Mouse (Mus musculus) kidney, adult 2 months (tissue): ENCODE data around the gene Tas2r139.

Experiments
- CTCF ChIP-seq: fragments of 200-500 bp; conservative IDR thresholded peaks from 2 replicates; pipeline ENCODE4 v1.5.1; 2011; ENCODE audit warnings: low read depth, mild to moderate bottlenecking, control low read depth, low read length, moderate library complexity, mixed read lengths; ENCODE audit not compliant: insufficient read depth, insufficient read length
- POLR2A ChIP-seq: fragments of 200-500 bp; IDR thresholded peaks from one replicate; pipeline ENCODE4 v1.6.1; 2011; ENCODE audit warnings: low read depth, low read length, control low read depth

- TF ChIP-seq CTCF = no peak
- TF ChIP-seq POLR2A = no peak
Measured at GRCm38 (mm10) chr6:42186230-42186629, 45.5 kb downstream of the Tas2r139 start.
